Mouse (Mus musculus): ENCODE data around the gene Fcgbp. TPM values are rescaled to one million over a fixed set of nuclear protein-coding genes. Genes with fewer than 3 reads are reported as not detected.
A peak's percentile ranks its signal among the peaks of the same experiment; 100 is the strongest.

Gene Fcgbp
- total and polyA plus RNA-seq, 2 experiments from 2014 or later: 0.33 to 1.1 TPM

DNA sequence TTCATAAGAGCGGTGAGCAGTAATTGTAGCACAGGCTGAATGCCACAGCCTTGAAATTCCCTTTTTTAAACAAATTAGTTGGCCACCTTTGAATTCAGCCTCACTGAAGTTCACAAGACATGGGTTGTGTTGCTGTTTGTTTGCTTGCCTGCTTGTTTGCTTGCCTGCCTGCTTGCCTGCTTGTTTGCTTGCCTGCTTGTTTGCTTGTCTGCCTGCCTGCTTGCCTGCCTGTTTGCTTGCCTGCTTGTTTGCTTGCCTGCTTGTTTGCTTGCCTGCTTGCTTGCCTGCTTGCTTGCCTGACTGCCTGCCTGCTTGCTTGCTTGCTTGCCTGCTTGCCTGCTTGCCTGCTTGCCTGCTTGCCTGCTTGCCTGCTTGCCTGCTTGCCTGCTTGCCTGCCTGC lies 11.1 kb upstream of the Fcgbp start:
- TF ChIP-seq CTCF (IDR thresholded peaks at IDR 0.05): no peak
- Histone ChIP-seq H3K4me2 (ENCODE audit: low read depth, low read length, poor library complexity, severe bottlenecking) (no peak overlapping the region), H3K4me3 (ENCODE audit: low read depth, low read length) (no peak overlapping the region), H3K9ac (replicated peaks; ENCODE audit: low read length, poor library complexity, severe bottlenecking) (no peak overlapping the region), H3K9me3 (ENCODE audit: low read length) (no peaks in the 10 kb centered on the region), H3K36me3 (ENCODE audit: insufficient read depth, low read length) (no peaks in the 10 kb centered on the region), H3K27me3 (ENCODE audit: insufficient read depth, low read length) (no peaks in the 10 kb centered on the region), H3K4me1 (ENCODE audit: insufficient read depth, low read length) (no peaks in the 10 kb centered on the region), H3K27ac (ENCODE audit: low read depth, low read length) (no peak overlapping the region)
- no peak for ATAC-seq (ENCODE audit: low FRiP score)
- WGBS: 95% methylated on average over 1 of the region's 1 CpGs
- no peak for DNase-seq (ENCODE audit: low spot score)

GRCm38 (mm10) chr7:28068661-28069060 lies 2.4 kb upstream of the Fcgbp start:
- Histone ChIP-seq H3K27me3 (ENCODE audit: insufficient read depth, low read length) (no peaks in the 10 kb centered on the region), H3K4me3 (ENCODE audit: low read depth, low read length) (no peak overlapping the region), H3K27ac (ENCODE audit: low read depth, low read length) (no peak overlapping the region), H3K4me2 (ENCODE audit: low read depth, low read length, poor library complexity, severe bottlenecking) (no peak overlapping the region), H3K9ac (replicated peaks; ENCODE audit: low read length, poor library complexity, severe bottlenecking) (no peak overlapping the region), H3K36me3 (ENCODE audit: insufficient read depth, low read length) (no peaks in the 10 kb centered on the region), H3K9me3 (ENCODE audit: low read length) (no peaks in the 10 kb centered on the region), H3K4me1 (ENCODE audit: insufficient read depth, low read length) (no peaks in the 10 kb centered on the region)
- 83% methylated on average over 3 of the region's 3 CpGs for whole genome bisulfite sequencing
- DNase-seq (ENCODE audit: low spot score) (no peak), ATAC-seq (ENCODE audit: low FRiP score) (no peak)
- TF ChIP-seq CTCF (IDR thresholded peaks at IDR 0.05): no peak

DNA sequence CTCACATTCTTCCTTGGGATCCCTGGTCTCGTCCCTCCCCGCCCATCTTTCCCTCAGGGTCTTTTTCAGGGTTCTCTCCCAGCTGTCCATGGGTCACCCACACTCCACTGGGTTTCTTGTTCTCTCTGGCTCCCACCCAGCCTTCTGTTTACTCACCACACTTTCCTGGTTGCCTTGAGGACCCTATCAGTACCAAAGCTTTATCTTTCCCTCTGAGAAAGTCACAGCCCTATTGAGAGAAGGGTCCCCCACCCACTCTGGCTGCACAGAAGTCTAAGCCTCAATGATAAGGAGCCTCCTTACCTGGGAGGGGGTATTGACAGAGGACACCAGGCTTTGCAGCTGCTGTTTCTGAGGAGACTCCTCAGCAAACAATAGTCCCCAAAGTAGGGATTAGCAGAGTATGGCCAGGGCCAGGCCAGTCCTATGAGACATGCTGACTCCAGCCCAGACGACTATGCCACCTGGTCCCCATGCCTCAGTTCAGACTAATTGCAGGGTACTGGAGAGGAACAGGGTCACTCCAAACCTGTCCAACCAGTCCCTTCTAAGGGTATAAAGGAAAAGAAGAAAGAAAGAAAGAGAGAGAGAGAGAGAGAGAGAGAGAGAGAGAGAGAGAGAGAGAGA lies 1.4 kb upstream of the Fcgbp start:
- no peaks in the 10 kb centered on the region for H3K27me3 ChIP-seq (ENCODE audit: insufficient read depth, low read length)
- no peak overlapping the region for H3K9ac ChIP-seq (replicated peaks; ENCODE audit: low read length, poor library complexity, severe bottlenecking)
- no peaks in the 10 kb centered on the region for H3K9me3 ChIP-seq (ENCODE audit: low read length)
- no peaks in the 10 kb centered on the region for H3K4me1 ChIP-seq (ENCODE audit: insufficient read depth, low read length)
- no peaks in the 10 kb centered on the region for H3K36me3 ChIP-seq (ENCODE audit: insufficient read depth, low read length)
- ATAC-seq (ENCODE audit: low FRiP score): no peak
- 54% methylated on average over 3 of the region's 3 CpGs for WGBS
- TF ChIP-seq CTCF (IDR thresholded peaks at IDR 0.05): no peak
- no peak overlapping the region for H3K4me3 ChIP-seq (ENCODE audit: low read depth, low read length)
- H3K4me2 ChIP-seq (ENCODE audit: low read depth, low read length, poor library complexity, severe bottlenecking): no peak overlapping the region
- no peak overlapping the region for H3K27ac ChIP-seq (ENCODE audit: low read depth, low read length)
- DNase-seq (ENCODE audit: low spot score): no peak

GRCm38 (mm10) chr7:28084215-28084614 lies 13.2 kb downstream of the Fcgbp start:
- Histone ChIP-seq H3K9ac (replicated peaks; ENCODE audit: low read length, poor library complexity, severe bottlenecking) (no peak overlapping the region), H3K4me1 (ENCODE audit: insufficient read depth, low read length) (no peaks in the 10 kb centered on the region), H3K4me3 (ENCODE audit: low read depth, low read length) (no peak overlapping the region), H3K27me3 (ENCODE audit: insufficient read depth, low read length) (no peaks in the 10 kb centered on the region), H3K36me3 (ENCODE audit: insufficient read depth, low read length) (no peaks in the 10 kb centered on the region), H3K4me2 (ENCODE audit: low read depth, low read length, poor library complexity, severe bottlenecking) (no peak overlapping the region), H3K9me3 (ENCODE audit: low read length) (no peaks in the 10 kb centered on the region), H3K27ac (ENCODE audit: low read depth, low read length) (no peak overlapping the region)
- ATAC-seq (ENCODE audit: low FRiP score) (no peak), DNase-seq (ENCODE audit: low spot score) (peak; percentile 24)
- WGBS: 69% methylated on average over 7 of the region's 7 CpGs
- TF ChIP-seq CTCF (IDR thresholded peaks at IDR 0.05): no peak

- no peak overlapping the region for H3K9ac ChIP-seq (replicated peaks; ENCODE audit: low read length, poor library complexity, severe bottlenecking)
- no peaks in the 10 kb centered on the region for H3K36me3 ChIP-seq (ENCODE audit: insufficient read depth, low read length)
- H3K4me1 ChIP-seq (ENCODE audit: insufficient read depth, low read length): no peaks in the 10 kb centered on the region
- no peak overlapping the region for H3K27ac ChIP-seq (ENCODE audit: low read depth, low read length)
- no peaks in the 10 kb centered on the region for H3K27me3 ChIP-seq (ENCODE audit: insufficient read depth, low read length)
- H3K9me3 ChIP-seq (ENCODE audit: low read length): no peaks in the 10 kb centered on the region
- no peak overlapping the region for H3K4me2 ChIP-seq (ENCODE audit: low read depth, low read length, poor library complexity, severe bottlenecking)
- DNase-seq (ENCODE audit: low spot score) (no peak), ATAC-seq (ENCODE audit: low FRiP score) (no peak)
- TF ChIP-seq CTCF (IDR thresholded peaks at IDR 0.05): no peak
- 79% methylated on average over 16 of the region's 16 CpGs for WGBS
- H3K4me3 ChIP-seq (ENCODE audit: low read depth, low read length): no peak overlapping the region
Measured at GRCm38 (mm10) chr7:28086236-28086635, 15.2 kb downstream of the Fcgbp start.

- Histone ChIP-seq H3K4me3 (ENCODE audit: low read depth, low read length) (no peak overlapping the region), H3K9me3 (ENCODE audit: low read length) (no peaks in the 10 kb centered on the region), H3K9ac (replicated peaks; ENCODE audit: low read length, poor library complexity, severe bottlenecking) (no peak overlapping the region), H3K27me3 (ENCODE audit: insufficient read depth, low read length) (no peaks in the 10 kb centered on the region), H3K4me1 (ENCODE audit: insufficient read depth, low read length) (no peaks in the 10 kb centered on the region), H3K4me2 (ENCODE audit: low read depth, low read length, poor library complexity, severe bottlenecking) (no peak overlapping the region), H3K27ac (ENCODE audit: low read depth, low read length) (no peak overlapping the region), H3K36me3 (ENCODE audit: insufficient read depth, low read length) (no peaks in the 10 kb centered on the region)
- no peak for TF ChIP-seq CTCF (IDR thresholded peaks at IDR 0.05)
- WGBS: 43% methylated on average over 11 of the region's 11 CpGs
- ATAC-seq (ENCODE audit: low FRiP score) (no peak), DNase-seq (ENCODE audit: low spot score) (no peak)
Measured at GRCm38 (mm10) chr7:28093541-28093940, 22.5 kb downstream of the Fcgbp start.
